Mouse (Mus musculus): ENCODE results near the gene Fignl1. TPM values are rescaled to one million over a fixed set of nuclear protein-coding genes. Genes with fewer than 3 reads are reported as not detected.

Gene Fignl1
- polyA plus RNA-seq, 1 experiment = 3.8 TPM

DNA sequence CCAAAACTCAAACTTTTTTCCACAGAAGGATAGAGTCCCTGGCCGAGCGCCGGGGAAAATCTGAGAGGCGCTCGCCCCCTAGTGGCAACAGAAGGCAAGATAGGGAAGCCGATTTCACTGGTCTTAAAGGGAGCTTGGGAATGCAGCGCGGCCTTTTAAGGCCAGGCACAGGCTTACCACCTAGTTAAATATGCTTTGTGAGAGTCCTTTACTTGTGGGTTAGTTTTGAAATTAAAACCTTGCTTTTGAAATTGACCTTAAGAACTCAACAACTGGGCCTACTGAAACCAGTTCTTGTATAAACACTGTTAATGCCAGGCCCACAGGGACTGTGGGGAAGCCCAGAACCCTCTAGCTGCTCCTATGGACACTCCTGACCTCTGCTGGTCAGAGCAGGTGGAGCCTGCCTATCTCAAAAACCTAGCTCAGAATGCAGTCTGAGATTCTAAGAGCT is 20.2 kb downstream of the Fignl1 start:
- Histone ChIP-seq H3ac (ENCODE audit: control insufficient read depth, insufficient read length) (no peak overlapping the region), H3K4me2 (ENCODE audit: low read depth) (peak overlapping the region; percentile 87), H3K4me3 (no peak overlapping the region), H3K36me3 (ENCODE audit: control insufficient read depth, insufficient read depth) (no peaks in the 10 kb centered on the region), H3K27me3 (ENCODE audit: control insufficient read depth, insufficient read depth, insufficient read length) (no peaks in the 10 kb centered on the region), H3K79me2 (ENCODE audit: control insufficient read depth, insufficient read depth) (no peaks in the 10 kb centered on the region)
- TF ChIP-seq MYOG (IDR thresholded peaks at IDR 0.05; ENCODE audit: control insufficient read depth in 1 of 3, insufficient read depth in 1 of 3, insufficient read length in 2 of 3, low read depth in 2 of 3) (no peak), SRF (IDR thresholded peaks at IDR 0.05; ENCODE audit: control insufficient read depth, insufficient read length, low read depth) (no peak), POLR2AphosphoS2 (IDR thresholded peaks at IDR 0.05; ENCODE audit: insufficient read length, low read depth) (no peak), MYOD1 (IDR thresholded peaks at IDR 0.05; ENCODE audit: control insufficient read depth in 1 of 3, insufficient read length in 2 of 3, low read depth in 2 of 3) (no peak), MAX (IDR thresholded peaks at IDR 0.05; ENCODE audit: low read depth) (no peak), TCF3 (IDR thresholded peaks at IDR 0.05; ENCODE audit: insufficient read length, low read depth) (no peak), POLR2A (IDR thresholded peaks at IDR 0.05; ENCODE audit: insufficient read length, low read depth) (no peak), REST (IDR thresholded peaks at IDR 0.05; ENCODE audit: insufficient read depth, insufficient read length) (no peak), CEBPB (IDR thresholded peaks at IDR 0.05; ENCODE audit: insufficient read depth, poor library complexity, severe bottlenecking) (no peak), USF1 (IDR thresholded peaks at IDR 0.05; ENCODE audit: low read depth) (no peak), E2F4 (IDR thresholded peaks at IDR 0.05; ENCODE audit: insufficient read depth) (no peak), TCF12 (IDR thresholded peaks at IDR 0.05; ENCODE audit: insufficient read depth, poor library complexity, severe bottlenecking) (no peak)

DNA sequence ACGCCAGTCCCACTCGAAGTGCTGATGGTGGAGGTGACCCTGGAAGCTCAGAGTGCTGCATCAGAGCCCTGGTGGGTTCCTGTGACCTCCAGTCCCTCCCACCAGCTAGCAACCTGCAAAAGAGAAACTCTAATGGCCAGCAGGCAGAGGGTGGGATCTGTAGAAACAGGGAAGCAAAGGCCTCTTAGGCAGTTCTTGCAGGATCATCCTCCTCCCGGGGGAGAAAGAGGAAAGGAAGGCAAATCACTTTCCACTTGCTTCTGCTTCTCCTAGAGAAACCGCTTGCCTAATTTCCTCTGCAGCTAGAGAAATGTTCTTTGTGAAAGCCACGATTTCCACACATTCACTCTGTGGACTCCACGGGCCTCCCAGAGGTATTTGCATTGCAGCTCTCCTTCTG is 23.3 kb downstream of the Fignl1 start:
- Histone ChIP-seq H3ac (ENCODE audit: control insufficient read depth, insufficient read length) (no peak overlapping the region), H3K27me3 (ENCODE audit: control insufficient read depth, insufficient read depth, insufficient read length) (peaks cover 4% of the 10 kb centered on the region), H3K4me3 (no peak overlapping the region), H3K4me2 (ENCODE audit: low read depth) (no peak overlapping the region), H3K79me2 (ENCODE audit: control insufficient read depth, insufficient read depth) (no peaks in the 10 kb centered on the region), H3K36me3 (ENCODE audit: control insufficient read depth, insufficient read depth) (no peaks in the 10 kb centered on the region)
- TF ChIP-seq POLR2AphosphoS2 (IDR thresholded peaks at IDR 0.05; ENCODE audit: insufficient read length, low read depth) = no peak
- TF ChIP-seq REST (IDR thresholded peaks at IDR 0.05; ENCODE audit: insufficient read depth, insufficient read length) = no peak
- no peak for TF ChIP-seq MYOG (IDR thresholded peaks at IDR 0.05; ENCODE audit: control insufficient read depth in 1 of 3, insufficient read depth in 1 of 3, insufficient read length in 2 of 3, low read depth in 2 of 3)
- TF ChIP-seq MAX (IDR thresholded peaks at IDR 0.05; ENCODE audit: low read depth) = no peak
- TF ChIP-seq SRF (IDR thresholded peaks at IDR 0.05; ENCODE audit: control insufficient read depth, insufficient read length, low read depth) = no peak
- TF ChIP-seq CEBPB (IDR thresholded peaks at IDR 0.05; ENCODE audit: insufficient read depth, poor library complexity, severe bottlenecking) = no peak
- no peak for TF ChIP-seq TCF3 (IDR thresholded peaks at IDR 0.05; ENCODE audit: insufficient read length, low read depth)

DNA sequence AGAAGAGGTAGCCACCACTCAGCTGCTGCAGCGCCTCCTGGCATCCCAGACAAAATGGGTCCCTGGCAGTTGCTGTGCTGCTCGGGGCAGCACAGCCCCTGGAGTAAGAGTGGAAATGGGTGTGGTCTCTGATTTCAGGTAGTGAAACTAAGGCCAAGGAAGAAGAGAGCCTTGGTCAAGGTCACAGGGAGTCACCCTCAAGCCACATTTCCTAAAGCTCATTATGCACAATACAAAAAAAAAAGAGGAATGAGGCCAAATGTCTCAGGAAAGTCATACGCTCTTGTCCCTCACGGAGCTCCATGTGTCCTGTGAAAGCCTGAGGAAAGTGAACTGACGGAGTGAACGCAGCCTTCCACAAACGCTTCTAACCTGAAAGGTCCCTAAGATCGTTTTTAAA is 27.0 kb downstream of the Fignl1 start:
- Histone ChIP-seq H3K27me3 (ENCODE audit: control insufficient read depth, insufficient read depth, insufficient read length) (peaks cover 16% of the 10 kb centered on the region), H3ac (ENCODE audit: control insufficient read depth, insufficient read length) (no peak overlapping the region)
- no peak for TF ChIP-seq TCF3 (IDR thresholded peaks at IDR 0.05; ENCODE audit: insufficient read length, low read depth)
- no peak for TF ChIP-seq MYOG (IDR thresholded peaks at IDR 0.05; ENCODE audit: control insufficient read depth in 1 of 3, insufficient read depth in 1 of 3, insufficient read length in 2 of 3, low read depth in 2 of 3)
- no peak for TF ChIP-seq POLR2AphosphoS2 (IDR thresholded peaks at IDR 0.05; ENCODE audit: insufficient read length, low read depth)
- TF ChIP-seq E2F4 (IDR thresholded peaks at IDR 0.05; ENCODE audit: insufficient read depth) = no peak
- no peak for TF ChIP-seq REST (IDR thresholded peaks at IDR 0.05; ENCODE audit: insufficient read depth, insufficient read length)
- TF ChIP-seq CEBPB (IDR thresholded peaks at IDR 0.05; ENCODE audit: insufficient read depth, poor library complexity, severe bottlenecking) = no peak
- TF ChIP-seq SRF (IDR thresholded peaks at IDR 0.05; ENCODE audit: control insufficient read depth, insufficient read length, low read depth) = no peak
- TF ChIP-seq TCF12 (IDR thresholded peaks at IDR 0.05; ENCODE audit: insufficient read depth, poor library complexity, severe bottlenecking) = no peak
- no peak for TF ChIP-seq USF1 (IDR thresholded peaks at IDR 0.05; ENCODE audit: low read depth)
- no peak for TF ChIP-seq MYOD1 (IDR thresholded peaks at IDR 0.05; ENCODE audit: control insufficient read depth in 1 of 3, insufficient read length in 2 of 3, low read depth in 2 of 3)
- TF ChIP-seq POLR2A (IDR thresholded peaks at IDR 0.05; ENCODE audit: insufficient read length, low read depth) = no peak
- TF ChIP-seq MAX (IDR thresholded peaks at IDR 0.05; ENCODE audit: low read depth) = no peak

DNA sequence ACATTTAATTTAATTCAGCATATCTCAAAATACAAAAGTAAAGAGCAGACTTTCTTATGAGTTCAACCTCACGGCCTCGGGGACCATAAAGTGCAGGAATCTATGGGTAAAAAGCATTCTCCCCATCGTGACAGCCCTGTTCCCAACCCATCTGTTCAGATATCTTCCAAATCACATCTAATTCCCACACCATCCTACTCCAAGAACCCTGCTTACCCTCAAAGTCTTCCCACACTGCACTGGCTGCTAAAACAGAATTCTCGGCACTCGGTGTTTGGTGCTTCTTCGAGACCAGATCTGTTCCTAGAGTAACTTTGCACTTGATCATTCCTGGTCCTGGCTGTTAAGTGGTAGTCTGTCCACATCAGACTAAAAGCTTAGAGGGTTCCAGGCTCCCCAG is 30.4 kb downstream of the Fignl1 start:
- Histone ChIP-seq H3K36me3 (ENCODE audit: control insufficient read depth, insufficient read depth) (no peaks in the 10 kb centered on the region), H3K27me3 (ENCODE audit: control insufficient read depth, insufficient read depth, insufficient read length) (peaks cover 18% of the 10 kb centered on the region), H3ac (ENCODE audit: control insufficient read depth, insufficient read length) (no peak overlapping the region), H3K4me2 (ENCODE audit: low read depth) (no peak overlapping the region), H3K79me2 (ENCODE audit: control insufficient read depth, insufficient read depth) (no peaks in the 10 kb centered on the region), H3K4me3 (no peak overlapping the region)
- no peak for TF ChIP-seq CEBPB (IDR thresholded peaks at IDR 0.05; ENCODE audit: insufficient read depth, poor library complexity, severe bottlenecking)
- no peak for TF ChIP-seq MYOG (IDR thresholded peaks at IDR 0.05; ENCODE audit: control insufficient read depth in 1 of 3, insufficient read depth in 1 of 3, insufficient read length in 2 of 3, low read depth in 2 of 3)
- no peak for TF ChIP-seq POLR2AphosphoS2 (IDR thresholded peaks at IDR 0.05; ENCODE audit: insufficient read length, low read depth)
- no peak for TF ChIP-seq E2F4 (IDR thresholded peaks at IDR 0.05; ENCODE audit: insufficient read depth)
- no peak for TF ChIP-seq REST (IDR thresholded peaks at IDR 0.05; ENCODE audit: insufficient read depth, insufficient read length)
- TF ChIP-seq TCF3 (IDR thresholded peaks at IDR 0.05; ENCODE audit: insufficient read length, low read depth) = no peak
- TF ChIP-seq TCF12 (IDR thresholded peaks at IDR 0.05; ENCODE audit: insufficient read depth, poor library complexity, severe bottlenecking) = no peak
- TF ChIP-seq SRF (IDR thresholded peaks at IDR 0.05; ENCODE audit: control insufficient read depth, insufficient read length, low read depth) = no peak
- TF ChIP-seq MYOD1 (IDR thresholded peaks at IDR 0.05; ENCODE audit: control insufficient read depth in 1 of 3, insufficient read length in 2 of 3, low read depth in 2 of 3) = no peak
- no peak for TF ChIP-seq POLR2A (IDR thresholded peaks at IDR 0.05; ENCODE audit: insufficient read length, low read depth)
- no peak for TF ChIP-seq MAX (IDR thresholded peaks at IDR 0.05; ENCODE audit: low read depth)
- no peak for TF ChIP-seq USF1 (IDR thresholded peaks at IDR 0.05; ENCODE audit: low read depth)

More for the DNA sequence above, 27.0 kb downstream of the Fignl1 start:
- H3K36me3 ChIP-seq (ENCODE audit: control insufficient read depth, insufficient read depth) = no peaks in the 10 kb centered on the region
- no peak overlapping the region for H3K4me2 ChIP-seq (ENCODE audit: low read depth)
- no peak overlapping the region for H3K4me3 ChIP-seq
- H3K79me2 ChIP-seq (ENCODE audit: control insufficient read depth, insufficient read depth) = no peaks in the 10 kb centered on the region

Data from myocyte (in vitro differentiated cells).